Mouse (Mus musculus): Measurements from ENCODE around the gene Fam208a.

GRCm38 (mm10) chr14:27436116-27436515 is 7.5 kb downstream of the Fam208a start:
- TF ChIP-seq CTCF (IDR thresholded peaks at IDR 0.05; ENCODE audit: low read depth, low read length) (no peak), POLR2A (IDR thresholded peaks at IDR 0.05; ENCODE audit: borderline replicate concordance, low read depth, low read length) (no peak)
